Mouse (Mus musculus): Measurements from ENCODE around the gene Fmo6. TPM values are rescaled to one million over a fixed set of nuclear protein-coding genes. Genes with fewer than 3 reads are reported as not detected.

The Fmo6 gene
- polyA plus RNA-seq (2015; fragmentation: Nextera tagmentation; extraction: Ambion mirVana): not detected in 2 replicates

- H3K9ac ChIP-seq: no peak within 1 kb of the TSS
- H3K4me2 ChIP-seq: no peak within 1 kb of the TSS
- no peak within 1 kb of the TSS for H3K27ac ChIP-seq
- WGBS: 85% methylated on average over 6 of the region's 6 CpGs
- no peaks in the 10 kb centered on the region for H3K9me3 ChIP-seq (replicated peaks)
- no peak for ATAC-seq
- H3K27me3 ChIP-seq: no peaks in the 10 kb centered on the region
- no peaks in the 10 kb centered on the region for H3K4me1 ChIP-seq
- no peak within 1 kb of the TSS for H3K4me3 ChIP-seq
- H3K36me3 ChIP-seq (ENCODE audit: poor library complexity, severe bottlenecking): no peaks in the 10 kb centered on the region
Observed at GRCm38 (mm10) chr1:162937415-162937814, at the start of gene Fmo6. Fmo6 (minus strand) TSS chr1:162937515.

GRCm38 (mm10) chr1:162986777-162987176, 49.5 kb upstream of the Fmo6 start:
- H3K36me3 ChIP-seq (ENCODE audit: poor library complexity, severe bottlenecking): no peaks in the 10 kb centered on the region
- H3K9ac ChIP-seq: no peak overlapping the region
- no peaks in the 10 kb centered on the region for H3K4me1 ChIP-seq
- no peaks in the 10 kb centered on the region for H3K27me3 ChIP-seq
- 85% methylated on average over 1 of the region's 1 CpGs for WGBS
- no peak overlapping the region for H3K27ac ChIP-seq
- no peaks in the 10 kb centered on the region for H3K9me3 ChIP-seq (replicated peaks)
- no peak overlapping the region for H3K4me3 ChIP-seq
- no peak overlapping the region for H3K4me2 ChIP-seq
- no peak for ATAC-seq

DNA sequence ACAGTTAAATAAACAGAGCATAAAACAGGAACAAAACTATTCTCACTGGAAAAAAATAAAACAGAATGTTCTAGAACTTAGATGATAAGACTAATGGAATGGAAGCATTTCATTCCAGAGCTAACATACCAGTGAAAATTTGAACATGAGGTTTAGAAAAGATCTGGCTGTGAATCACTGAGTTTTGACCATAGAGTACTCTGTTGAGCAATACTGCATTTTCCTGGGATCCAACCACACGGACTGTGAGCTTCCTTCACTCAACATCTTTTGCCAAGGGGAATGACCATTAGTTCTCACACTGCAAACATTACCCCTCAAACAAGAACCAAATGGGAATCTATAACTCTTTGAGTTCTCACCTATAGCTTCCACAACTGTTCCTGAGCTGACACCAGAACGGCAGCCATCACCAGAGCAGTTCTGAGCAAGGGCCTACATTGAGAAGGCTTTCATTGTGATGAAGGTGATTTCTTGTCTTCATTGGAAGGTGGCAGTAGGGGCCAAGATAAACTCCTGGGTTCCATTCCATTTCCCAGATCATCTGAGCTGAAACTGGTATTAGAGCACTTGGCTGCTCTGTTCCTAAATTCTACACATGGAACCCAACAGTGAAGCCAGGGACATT, 48.9 kb upstream of the Fmo6 start:
- H3K4me2 ChIP-seq: no peak overlapping the region
- no peak for ATAC-seq
- no peak overlapping the region for H3K9ac ChIP-seq
- H3K4me3 ChIP-seq: no peak overlapping the region
- H3K4me1 ChIP-seq: no peaks in the 10 kb centered on the region
- H3K36me3 ChIP-seq (ENCODE audit: poor library complexity, severe bottlenecking): no peaks in the 10 kb centered on the region
- no peak overlapping the region for H3K27ac ChIP-seq
- 90% methylated on average over 2 of the region's 2 CpGs for WGBS
- no peaks in the 10 kb centered on the region for H3K27me3 ChIP-seq
- H3K9me3 ChIP-seq (replicated peaks): no peaks in the 10 kb centered on the region

DNA sequence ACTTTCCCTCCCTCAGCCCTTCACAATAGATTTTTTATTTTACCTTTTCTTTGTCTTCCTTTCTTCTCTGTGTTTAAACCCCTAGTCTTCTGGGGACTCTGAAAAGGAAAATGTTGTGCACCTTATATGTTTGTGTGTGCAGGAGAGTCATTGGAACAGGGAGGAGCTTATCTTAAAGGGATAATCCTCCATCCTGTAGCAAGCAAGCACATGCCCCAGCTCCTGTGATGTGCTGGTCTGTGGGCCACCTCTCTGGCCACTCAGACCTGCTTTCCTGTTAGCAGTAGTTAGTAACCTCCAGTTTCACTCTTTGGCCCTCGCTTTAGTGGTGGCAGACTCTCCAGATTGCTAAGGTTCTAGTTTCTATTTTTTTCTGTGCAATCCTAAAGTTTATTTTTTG, 47.1 kb upstream of the Fmo6 start, which contains the start of gene Fmo3:
Gene Fmo3 (minus strand): TSS at position 101 of the 400 bp plus-strand sequence.
- no peak within 1 kb of the TSS for H3K27ac ChIP-seq
- no peak for ATAC-seq
- no peak within 1 kb of the TSS for H3K9ac ChIP-seq
- H3K4me1 ChIP-seq: no peaks in the 10 kb centered on the region
- no peaks in the 10 kb centered on the region for H3K27me3 ChIP-seq
- no peaks in the 10 kb centered on the region for H3K9me3 ChIP-seq (replicated peaks)
- H3K4me2 ChIP-seq: no peak within 1 kb of the TSS
- 74% methylated on average over 1 of the region's 1 CpGs for WGBS
- no peak within 1 kb of the TSS for H3K4me3 ChIP-seq
- no peaks in the 10 kb centered on the region for H3K36me3 ChIP-seq (ENCODE audit: poor library complexity, severe bottlenecking)

DNA sequence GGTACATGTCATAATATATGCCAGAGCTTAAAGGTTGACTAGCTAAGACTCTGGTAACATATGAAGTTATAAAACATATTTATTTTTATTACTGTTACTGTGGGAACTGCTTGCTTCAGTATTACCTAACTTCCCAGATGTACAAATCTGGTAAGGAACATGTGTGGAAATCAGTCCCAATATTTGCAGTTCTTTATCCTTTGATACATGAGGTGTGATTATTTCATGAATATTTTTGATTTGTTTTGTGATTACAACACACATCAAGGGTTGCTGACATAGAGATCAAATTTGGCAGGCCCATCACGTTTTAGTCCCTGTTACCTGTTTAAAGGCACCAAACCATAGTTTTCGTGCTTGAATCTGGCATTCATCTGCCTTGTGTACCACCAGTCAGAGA, 26.2 kb upstream of the Fmo6 start:
- H3K36me3 ChIP-seq (ENCODE audit: poor library complexity, severe bottlenecking): no peaks in the 10 kb centered on the region
- WGBS: 74% methylated on average over 2 of the region's 2 CpGs
- H3K4me1 ChIP-seq: no peaks in the 10 kb centered on the region
- H3K4me2 ChIP-seq: no peak overlapping the region
- no peaks in the 10 kb centered on the region for H3K27me3 ChIP-seq
- no peak overlapping the region for H3K4me3 ChIP-seq
- no peak overlapping the region for H3K9ac ChIP-seq
- no peaks in the 10 kb centered on the region for H3K9me3 ChIP-seq (replicated peaks)
- ATAC-seq: no peak
- no peak overlapping the region for H3K27ac ChIP-seq

DNA sequence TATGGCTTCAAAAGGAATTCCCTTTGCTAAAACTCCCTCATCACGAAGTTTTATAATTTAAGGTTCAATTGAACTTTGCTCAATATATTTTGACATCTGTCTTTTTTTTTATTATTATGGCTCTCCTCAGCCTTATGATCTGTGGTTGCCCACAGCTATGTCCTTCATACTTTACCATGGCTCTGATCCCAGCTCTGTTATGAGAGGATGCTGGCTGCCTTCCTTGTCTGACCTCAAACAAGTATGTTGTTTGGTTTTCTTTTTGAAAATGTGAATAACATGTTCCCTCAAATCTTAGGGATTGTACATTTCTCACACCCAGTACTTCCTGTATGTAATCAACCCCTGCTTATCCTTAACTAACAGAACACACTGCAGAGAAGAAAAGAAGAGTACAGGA, 20.1 kb upstream of the Fmo6 start:
- Histone ChIP-seq H3K4me1 (no peaks in the 10 kb centered on the region), H3K9ac (no peak overlapping the region), H3K4me3 (no peak overlapping the region), H3K9me3 (replicated peaks) (no peaks in the 10 kb centered on the region), H3K36me3 (ENCODE audit: poor library complexity, severe bottlenecking) (no peaks in the 10 kb centered on the region), H3K27me3 (no peaks in the 10 kb centered on the region), H3K4me2 (no peak overlapping the region), H3K27ac (no peak overlapping the region)
- 93% methylated on average over 1 of the region's 1 CpGs for WGBS
- no peak for ATAC-seq

DNA sequence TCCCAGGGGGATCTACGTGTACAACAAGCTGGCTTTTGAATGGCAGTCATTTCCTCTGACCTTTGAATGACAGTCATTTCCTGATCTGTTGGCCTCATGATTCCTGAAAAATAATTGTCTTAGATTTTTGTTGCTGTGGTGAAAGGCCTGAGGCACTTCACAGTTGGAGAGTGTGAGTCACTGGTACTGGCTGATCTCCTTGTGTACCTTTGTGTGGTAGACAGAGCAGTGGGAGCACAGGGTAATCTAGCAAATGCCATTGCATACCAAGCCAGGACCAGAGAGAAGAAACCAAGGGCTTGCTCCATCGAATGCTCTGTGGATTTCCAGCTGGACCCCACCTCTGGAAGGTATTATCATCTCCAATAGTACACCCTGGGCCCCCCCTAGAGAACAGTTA, 15.8 kb upstream of the Fmo6 start:
- Histone ChIP-seq H3K4me2 (no peak overlapping the region), H3K27me3 (no peaks in the 10 kb centered on the region), H3K9ac (no peak overlapping the region), H3K27ac (no peak overlapping the region), H3K36me3 (ENCODE audit: poor library complexity, severe bottlenecking) (no peaks in the 10 kb centered on the region), H3K4me1 (no peaks in the 10 kb centered on the region), H3K4me3 (no peak overlapping the region), H3K9me3 (replicated peaks) (no peaks in the 10 kb centered on the region)
- ATAC-seq: no peak
- WGBS: 63% methylated on average over 2 of the region's 2 CpGs

DNA sequence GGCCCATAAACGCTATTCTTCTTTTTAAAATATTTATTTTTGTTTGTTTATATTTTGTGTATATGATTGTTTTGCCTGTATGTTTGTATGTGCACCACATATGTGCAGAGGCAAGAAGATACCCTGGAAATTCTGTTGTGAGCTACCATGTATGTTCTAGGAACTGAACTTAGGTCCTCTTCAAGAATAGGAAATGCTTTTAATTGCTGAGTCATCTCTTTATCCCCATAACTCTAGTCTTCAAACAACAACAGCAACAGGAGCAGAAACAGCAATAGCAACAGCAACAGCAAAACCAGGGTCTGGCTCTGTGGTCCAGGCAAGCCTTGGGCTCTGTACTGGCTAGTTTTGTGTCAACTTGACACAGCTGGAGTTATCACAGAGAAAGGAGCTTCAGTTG, 12.4 kb upstream of the Fmo6 start:
- Histone ChIP-seq H3K9me3 (replicated peaks) (no peaks in the 10 kb centered on the region), H3K4me2 (no peak overlapping the region), H3K9ac (no peak overlapping the region), H3K27ac (no peak overlapping the region), H3K4me3 (no peak overlapping the region), H3K4me1 (no peaks in the 10 kb centered on the region), H3K36me3 (ENCODE audit: poor library complexity, severe bottlenecking) (no peaks in the 10 kb centered on the region), H3K27me3 (no peaks in the 10 kb centered on the region)
- 100% methylated on average over 1 of the region's 1 CpGs for WGBS
- no peak for ATAC-seq

DNA sequence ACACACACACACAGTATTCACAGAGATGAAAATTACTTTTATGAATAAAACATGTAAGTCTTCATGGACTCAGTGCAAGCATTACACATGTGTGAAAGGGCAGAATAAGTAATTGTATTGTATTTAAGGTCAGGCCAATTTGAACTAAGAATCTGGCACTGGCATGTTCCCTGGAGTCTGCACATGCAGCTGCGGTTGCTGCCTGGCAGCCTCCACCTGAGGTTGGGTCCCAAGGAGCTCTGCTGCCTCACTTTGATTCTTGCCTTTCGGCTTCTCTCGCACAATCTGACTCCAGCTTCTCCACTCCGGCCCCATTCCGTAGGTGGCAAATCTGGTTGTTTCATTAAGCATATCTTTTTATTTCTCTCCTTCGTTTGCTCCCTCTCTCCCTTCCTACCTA, 10.6 kb upstream of the Fmo6 start:
- no peak overlapping the region for H3K9ac ChIP-seq
- H3K4me1 ChIP-seq: no peaks in the 10 kb centered on the region
- H3K4me3 ChIP-seq: no peak overlapping the region
- 89% methylated on average over 6 of the region's 6 CpGs for WGBS
- no peak overlapping the region for H3K27ac ChIP-seq
- no peaks in the 10 kb centered on the region for H3K36me3 ChIP-seq (ENCODE audit: poor library complexity, severe bottlenecking)
- H3K27me3 ChIP-seq: no peaks in the 10 kb centered on the region
- ATAC-seq: no peak; the same call in 1 of the 2 replicates
- no peaks in the 10 kb centered on the region for H3K9me3 ChIP-seq (replicated peaks)
- no peak overlapping the region for H3K4me2 ChIP-seq

- H3K4me2 ChIP-seq: no peak overlapping the region
- no peaks in the 10 kb centered on the region for H3K27me3 ChIP-seq
- H3K4me3 ChIP-seq: no peak overlapping the region
- no peak overlapping the region for H3K9ac ChIP-seq
- H3K4me1 ChIP-seq: no peaks in the 10 kb centered on the region
- ATAC-seq: peak; percentile 38; the same call in 1 of the 2 replicates
- H3K27ac ChIP-seq: no peak overlapping the region
- WGBS: 75% methylated on average over 4 of the region's 4 CpGs
- H3K36me3 ChIP-seq (ENCODE audit: poor library complexity, severe bottlenecking): no peaks in the 10 kb centered on the region
- no peaks in the 10 kb centered on the region for H3K9me3 ChIP-seq (replicated peaks)
Observed at GRCm38 (mm10) chr1:162946837-162947558, 9.7 kb upstream of the Fmo6 start.

GRCm38 (mm10) chr1:162943700-162944099, 6.4 kb upstream of the Fmo6 start:
- Histone ChIP-seq H3K36me3 (ENCODE audit: poor library complexity, severe bottlenecking) (no peaks in the 10 kb centered on the region), H3K9ac (no peak overlapping the region), H3K27me3 (no peaks in the 10 kb centered on the region), H3K4me1 (no peaks in the 10 kb centered on the region), H3K9me3 (replicated peaks) (no peaks in the 10 kb centered on the region), H3K4me2 (no peak overlapping the region), H3K4me3 (no peak overlapping the region), H3K27ac (no peak overlapping the region)
- no peak for ATAC-seq
- WGBS: 81% methylated on average over 6 of the region's 6 CpGs

- no peak for ATAC-seq
- no peaks in the 10 kb centered on the region for H3K27me3 ChIP-seq
- WGBS: 91% methylated on average over 4 of the region's 4 CpGs
- no peak overlapping the region for H3K4me3 ChIP-seq
- H3K9me3 ChIP-seq (replicated peaks): no peaks in the 10 kb centered on the region
- no peak overlapping the region for H3K27ac ChIP-seq
- H3K4me2 ChIP-seq: no peak overlapping the region
- no peak overlapping the region for H3K9ac ChIP-seq
- H3K36me3 ChIP-seq (ENCODE audit: poor library complexity, severe bottlenecking): no peaks in the 10 kb centered on the region
- no peaks in the 10 kb centered on the region for H3K4me1 ChIP-seq
Observed at GRCm38 (mm10) chr1:162938696-162939351, 1.5 kb upstream of the Fmo6 start.
